Mouse (Mus musculus) hindbrain, postnatal 0 days (tissue): ENCODE results near the gene Hibch. TPM values are rescaled to one million over a fixed set of nuclear protein-coding genes. Genes with fewer than 3 reads are reported as not detected.
"Not testable (repeated sequence)": the region's sequence is repeated elsewhere in the genome, so short reads cannot be mapped to it uniquely, and the experiment has no call there.

Experiments used
- ATAC-seq: fragments of 200-750 bp; cut with Nextera tagmentation; 2 replicates; pipeline ENCODE4 v1.8.0; 2017; ENCODE audit warnings: mild to moderate bottlenecking, moderate TSS enrichment, moderate library complexity
- DNase-seq: peaks from one replicate; pipeline ENCODE4 v3.0.0-alpha.2; 2015; ENCODE audit warnings: low spot score
- H3K27ac ChIP-seq: fragments of 300-500 bp; sonication (generic); 2 replicates; pipeline ENCODE4 v1.5.1; 2014; ENCODE audit warnings: mild to moderate bottlenecking
- H3K27me3 ChIP-seq: fragments of 300-500 bp; sonication (generic); 2 replicates; pipeline ENCODE4 v1.6.1; 2014; ENCODE audit warnings: low read length, mixed read lengths; ENCODE audit not compliant: insufficient read depth
- H3K36me3 ChIP-seq: fragments of 300-500 bp; sonication (generic); 2 replicates; pipeline ENCODE4 v1.6.1; 2014; ENCODE audit warnings: low read length, mixed read lengths; ENCODE audit not compliant: insufficient read depth
- H3K4me1 ChIP-seq: fragments of 300-500 bp; sonication (generic); 2 replicates; pipeline ENCODE4 v1.6.1; 2014; ENCODE audit warnings: antibody characterized with exemption, low read length, mixed read lengths; ENCODE audit not compliant: insufficient read depth
- H3K4me2 ChIP-seq: fragments of 300-500 bp; sonication (generic); 2 replicates; pipeline ENCODE4 v1.6.1; 2014; ENCODE audit warnings: low read depth, mild to moderate bottlenecking, low read length, moderate library complexity, mixed read lengths
- H3K4me3 ChIP-seq: fragments of 300-500 bp; sonication (generic); 2 replicates; pipeline ENCODE4 v1.5.1; 2014; ENCODE audit warnings: low read length
- H3K9ac ChIP-seq: fragments of 300-500 bp; sonication (generic); replicated peaks from 2 replicates; pipeline ENCODE4 v1.6.1; 2014; ENCODE audit warnings: mild to moderate bottlenecking, low read length, moderate library complexity, mixed read lengths
- H3K9me3 ChIP-seq: fragments of 300-500 bp; sonication (generic); 2 replicates; pipeline ENCODE4 v1.6.1; 2016; ENCODE audit warnings: low read length, mixed read lengths
- CTCF ChIP-seq: IDR thresholded peaks from 2 replicates; pipeline ENCODE4 v1.5.1; 2016; ENCODE audit warnings: antibody characterized with exemption, control low read depth, low read depth
- WGBS: fragments of 180-500 bp; shearing (Covaris S2); extraction: QIAGEN DNeasy Blood & Tissue Kit; methylation state at CpG from one replicate; pipeline ENCODE4 v1.1.7; 2014; 5-methylcytosine and 5-hydroxymethylcytosine counted together
- polyA plus RNA-seq: library from polyadenylated mRNA; unstranded; fragments of >200 nt; fragmentation: Nextera tagmentation; extraction: Ambion mirVana; gene quantifications from 2 replicates; pipeline ENCODE4 v1.2.1, GENCODE M21; 2015
- total RNA-seq: library from RNA; depleted of rRNA; stranded (reverse); fragments of >200 nt; gene quantifications from 2 replicates; pipeline ENCODE4 v1.2.3, GENCODE M21; 2014

The Hibch gene
- total and polyA plus RNA-seq, 2 experiments from 2014 or later: 18.0 to 20.9 TPM

DNA sequence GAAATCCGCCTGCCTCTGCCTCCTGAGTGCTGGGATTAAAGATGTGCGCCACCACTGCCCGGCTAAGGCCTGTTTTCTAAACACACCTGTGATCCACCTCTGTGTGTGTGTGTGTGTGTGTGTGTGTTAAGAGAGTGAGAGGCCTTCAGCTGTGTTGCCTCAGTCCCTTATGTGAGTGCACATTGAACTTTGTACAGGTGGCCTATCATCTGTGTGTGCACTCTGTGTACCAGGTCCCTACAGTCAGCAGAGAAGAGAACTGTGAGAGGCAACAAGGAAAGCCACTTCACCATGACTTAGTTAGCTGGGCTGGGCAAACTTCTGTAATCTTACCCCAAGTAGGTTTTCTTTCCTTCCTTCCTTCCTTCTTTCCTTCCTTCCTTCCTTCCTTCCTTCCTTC lies 5.6 kb upstream of the Hibch start:
- TF ChIP-seq CTCF: no peak
- WGBS: 89% methylated on average over 3 of the region's 3 CpGs
- Histone ChIP-seq H3K36me3 (no peaks in the 10 kb centered on the region), H3K27me3 (no peaks in the 10 kb centered on the region), H3K9me3 (no peaks in the 10 kb centered on the region), H3K27ac (no peak overlapping the region), H3K4me2 (no peak overlapping the region), H3K9ac (no peak overlapping the region), H3K4me1 (no peaks in the 10 kb centered on the region), H3K4me3 (no peak overlapping the region)
- no peak for DNase-seq
- ATAC-seq: no peak

DNA sequence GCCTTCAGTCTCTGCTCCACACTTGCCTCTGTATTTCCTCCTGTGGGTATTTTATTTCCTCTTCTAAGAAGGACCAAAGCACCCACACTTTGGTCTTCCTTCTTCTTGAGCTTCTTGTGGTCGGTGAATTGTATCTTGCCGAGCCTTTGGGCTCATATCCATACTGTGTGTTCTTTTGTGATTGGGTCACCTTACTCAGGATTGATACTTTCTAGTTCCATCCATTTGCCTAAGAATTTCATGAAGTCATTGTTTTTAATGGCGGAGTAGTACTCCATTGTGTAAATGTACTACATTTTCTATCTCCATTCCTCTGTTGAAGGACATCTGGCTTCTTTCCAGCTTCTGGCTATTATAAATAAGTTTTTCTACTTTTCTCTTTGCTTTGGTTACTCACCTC lies 375 bp upstream of the Hibch start:
- Histone ChIP-seq H3K9me3 (no peaks in the 10 kb centered on the region), H3K9ac (peak overlapping the region; percentile 69; the same call in 1 of the 2 replicates), H3K4me2 (peak overlapping the region; percentile 81), H3K27me3 (no peaks in the 10 kb centered on the region), H3K36me3 (no peaks in the 10 kb centered on the region), H3K4me3 (peak overlapping the region; percentile 74), H3K27ac (peak overlapping the region; percentile 87; the same call in 1 of the 2 replicates), H3K4me1 (no peaks in the 10 kb centered on the region)
- WGBS: 19% methylated on average over 3 of the region's 3 CpGs
- DNase-seq: no peak
- ATAC-seq: peak; percentile 38
- no peak for TF ChIP-seq CTCF

DNA sequence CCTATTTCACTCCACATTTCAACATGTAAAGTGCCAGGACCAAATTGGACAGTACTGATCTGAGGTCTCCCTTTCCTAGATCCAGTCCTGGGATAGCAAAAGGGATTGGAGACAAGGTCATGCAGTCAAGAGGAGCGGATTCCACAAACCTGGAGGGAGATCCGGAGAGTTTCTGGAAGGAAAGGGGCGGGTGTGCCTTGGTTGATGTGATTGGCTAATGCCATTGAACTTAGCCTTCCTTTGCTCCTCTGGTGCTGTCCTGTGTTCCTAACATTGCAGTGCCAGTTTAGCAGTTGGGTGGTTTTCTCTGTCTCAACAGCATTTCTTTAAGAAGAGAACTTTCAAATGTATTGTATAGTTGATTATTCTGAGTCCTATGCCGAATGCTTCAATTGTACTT lies 1.8 kb downstream of the Hibch start:
- H3K4me1 ChIP-seq: no peaks in the 10 kb centered on the region
- DNase-seq (no peak), ATAC-seq (no peak)
- H3K4me3 ChIP-seq: no peak overlapping the region
- TF ChIP-seq CTCF: no peak
- 89% methylated on average over 4 of the region's 4 CpGs for WGBS
- H3K9ac ChIP-seq: no peak overlapping the region
- no peaks in the 10 kb centered on the region for H3K27me3 ChIP-seq
- no peak overlapping the region for H3K27ac ChIP-seq
- H3K4me2 ChIP-seq: no peak overlapping the region
- no peaks in the 10 kb centered on the region for H3K36me3 ChIP-seq
- no peaks in the 10 kb centered on the region for H3K9me3 ChIP-seq

DNA sequence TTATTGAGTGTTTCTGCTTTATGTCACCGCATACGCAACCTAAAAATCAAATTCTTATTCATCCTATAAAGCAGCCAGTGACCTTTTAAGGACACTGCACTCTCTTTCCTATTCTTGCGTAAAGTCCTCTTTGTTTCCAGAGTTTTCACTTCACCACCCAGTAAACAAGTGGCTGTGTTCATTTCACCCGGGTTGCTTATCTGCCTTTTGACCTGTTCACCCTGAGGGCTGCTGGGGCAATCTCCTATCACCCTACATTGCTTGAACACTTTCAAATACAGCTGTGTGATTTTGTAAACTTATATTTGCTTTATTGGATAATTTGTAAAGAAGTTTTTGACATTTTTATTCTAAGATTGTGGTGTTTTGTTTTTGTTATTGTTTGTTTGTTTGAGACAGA lies 4.7 kb downstream of the Hibch start:
- Histone ChIP-seq H3K9me3 (no peaks in the 10 kb centered on the region), H3K4me2 (no peak overlapping the region), H3K36me3 (no peaks in the 10 kb centered on the region), H3K9ac (no peak overlapping the region), H3K4me3 (no peak overlapping the region), H3K27me3 (no peaks in the 10 kb centered on the region), H3K27ac (no peak overlapping the region), H3K4me1 (no peaks in the 10 kb centered on the region)
- TF ChIP-seq CTCF: no peak
- 73% methylated on average over 4 of the region's 4 CpGs for WGBS
- ATAC-seq: no peak
- no peak for DNase-seq

DNA sequence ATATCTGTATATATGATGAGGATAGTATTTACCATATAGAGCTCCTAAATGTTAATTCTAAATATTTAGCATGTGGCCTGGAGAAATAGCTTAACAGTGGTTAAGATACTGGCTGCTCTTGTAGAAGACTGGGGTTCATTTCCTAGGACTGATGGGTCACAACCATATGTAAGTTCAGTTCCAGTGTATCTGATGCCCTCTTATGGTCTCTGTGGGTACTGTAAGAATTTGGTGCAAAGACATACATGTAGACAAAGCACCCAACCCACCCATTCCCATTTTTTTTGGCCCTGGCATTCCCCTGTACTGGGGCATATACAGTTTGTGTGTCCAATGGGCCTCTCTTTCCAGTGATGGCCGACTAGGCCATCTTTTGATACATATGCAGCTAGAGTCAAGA lies 9.3 kb downstream of the Hibch start:
- H3K27me3 ChIP-seq, H3K4me1 ChIP-seq, H3K4me2 ChIP-seq, H3K36me3 ChIP-seq, H3K4me3 ChIP-seq, H3K27ac ChIP-seq, H3K9me3 ChIP-seq, H3K9ac ChIP-seq: not testable (repeated sequence)
- no CpG with 5 or more reads among the region's 1 CpGs for WGBS
- 0 out of 2 replicates have a peak, but pooled peaks have one; percentile 38 for ATAC-seq
- peak; percentile 60 for DNase-seq
- TF ChIP-seq CTCF: peak; percentile 64

DNA sequence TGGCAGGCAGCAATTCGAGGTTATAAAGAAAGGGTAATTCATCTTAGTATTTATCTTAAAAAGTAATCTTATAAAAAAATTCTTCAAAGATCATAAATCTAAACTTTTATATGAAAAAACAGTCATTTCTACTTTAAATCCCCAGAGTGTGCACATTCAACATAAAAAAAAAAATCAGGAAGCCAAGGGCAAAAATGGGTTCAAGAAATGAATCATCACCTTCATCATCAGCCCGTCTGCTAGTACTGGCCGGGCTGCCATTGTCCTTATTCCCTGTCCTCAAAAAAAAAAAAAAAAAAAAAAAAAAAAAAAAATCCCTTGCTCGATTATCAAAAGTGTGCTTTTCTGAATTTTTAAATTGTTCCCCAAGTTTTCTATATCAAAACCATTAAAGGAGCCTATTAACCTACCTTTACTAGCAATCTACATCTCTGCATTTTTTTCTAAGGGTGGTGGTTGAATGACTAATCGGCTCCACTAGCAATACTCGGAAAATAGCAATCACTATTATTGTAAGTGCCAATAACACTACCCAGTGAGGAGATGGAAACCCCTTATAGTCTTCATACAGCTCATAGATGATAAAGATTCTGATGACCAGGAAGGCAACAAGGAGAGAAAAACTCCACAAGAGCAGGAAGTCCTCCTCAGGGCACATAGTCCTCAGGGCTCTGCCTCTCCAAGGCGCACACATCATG lies 11.3 kb downstream of the Hibch start:
- no peaks in the 10 kb centered on the region for H3K4me1 ChIP-seq
- WGBS: 87% methylated on average over 7 of the region's 7 CpGs
- H3K36me3 ChIP-seq: no peaks in the 10 kb centered on the region
- DNase-seq (no peak), ATAC-seq (no peak)
- H3K4me2 ChIP-seq: no peak overlapping the region
- no peak for TF ChIP-seq CTCF
- H3K4me3 ChIP-seq: no peak overlapping the region
- H3K27me3 ChIP-seq: no peaks in the 10 kb centered on the region
- no peak overlapping the region for H3K9ac ChIP-seq
- no peak overlapping the region for H3K27ac ChIP-seq
- no peaks in the 10 kb centered on the region for H3K9me3 ChIP-seq

DNA sequence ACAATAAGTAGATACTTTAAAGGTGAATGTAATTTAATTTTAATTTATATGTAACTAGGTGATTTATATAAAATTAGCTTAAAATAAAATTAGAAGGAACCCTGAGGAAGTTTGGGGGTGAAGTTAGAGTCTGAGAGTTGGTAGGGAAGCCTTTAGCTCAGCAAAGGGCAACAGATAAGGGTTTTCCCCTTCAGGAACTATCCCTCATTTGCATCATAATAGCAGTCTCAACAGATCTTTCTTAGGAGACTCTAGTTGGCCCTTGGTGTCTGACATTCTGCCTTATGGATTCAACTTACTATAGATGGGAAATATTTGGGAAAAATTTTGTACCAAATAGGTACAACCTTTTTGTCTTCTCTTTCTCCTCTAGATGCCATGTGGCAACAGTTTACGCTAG lies 19.5 kb downstream of the Hibch start:
- no peak overlapping the region for H3K9ac ChIP-seq
- ATAC-seq (no peak), DNase-seq (no peak)
- no peak for TF ChIP-seq CTCF
- no peak overlapping the region for H3K4me2 ChIP-seq
- H3K27me3 ChIP-seq: no peaks in the 10 kb centered on the region
- no peaks in the 10 kb centered on the region for H3K36me3 ChIP-seq
- WGBS: 100% methylated on average over 1 of the region's 1 CpGs
- no peaks in the 10 kb centered on the region for H3K9me3 ChIP-seq
- no peaks in the 10 kb centered on the region for H3K4me1 ChIP-seq
- no peak overlapping the region for H3K4me3 ChIP-seq
- no peak overlapping the region for H3K27ac ChIP-seq
